Mouse (Mus musculus) lung, adult 2 months (tissue): ENCODE measurements at regions not wholly inside any gene's neighbourhood (a gene's known extent, or its start where the extent isn't known, plus 50 kb on each side); places are given as distances from the start of the nearest gene placed in this dataset.

Experiments used
- DNase-seq: peaks from one replicate; pipeline ENCODE4 v3.0.0; 2022
- H3K4me1 ChIP-seq: fragments of 200-500 bp; 2 replicates; pipeline ENCODE4 v1.6.1; 2011; ENCODE audit warnings: low read length; ENCODE audit not compliant: control insufficient read depth, insufficient read depth
- H3K4me3 ChIP-seq: fragments of 200-500 bp; replicated peaks from 2 replicates; pipeline ENCODE3; 2011; ENCODE audit warnings: low read depth, mild to moderate bottlenecking, control low read depth, low read length; ENCODE audit errors: extremely low read depth
- CTCF ChIP-seq: fragments of 200-500 bp; IDR thresholded peaks from 2 replicates; pipeline ENCODE4 v1.5.1; 2011; ENCODE audit warnings: mild to moderate bottlenecking, low read length, control low read depth; ENCODE audit not compliant: insufficient read depth
- POLR2A ChIP-seq: fragments of 200-500 bp; IDR thresholded peaks from 2 replicates; pipeline ENCODE4 v1.6.1; 2011; ENCODE audit warnings: low read depth, mild to moderate bottlenecking, control low read depth, low read length, borderline replicate concordance; ENCODE audit errors: extremely low read depth
- WGBS: fragments of 180-500 bp; shearing (Covaris S2); methylation state at CpG from one replicate; pipeline ENCODE4 v1.1.7; 2018; 5-methylcytosine and 5-hydroxymethylcytosine counted together

GRCm38 (mm10) chr1:57265012-57265760 lies 112.2 kb upstream of the 1700066M21Rik start:
- Histone ChIP-seq H3K4me1 (no peaks in the 10 kb centered on the region), H3K4me3 (no peak overlapping the region)
- TF ChIP-seq POLR2A (no peak), CTCF (no peak)
- WGBS, result 45% methylated on average over 12 of the region's 12 CpGs
- DNase-seq, result no peak

GRCm38 (mm10) chr1:57266695-57267094 lies 110.7 kb upstream of the 1700066M21Rik start:
- TF ChIP-seq CTCF, result no peak
- TF ChIP-seq POLR2A, result no peak
- Histone ChIP-seq H3K4me3 (no peak overlapping the region), H3K4me1 (no peaks in the 10 kb centered on the region)
- DNase-seq, result no peak
- WGBS, result 37% methylated on average over 4 of the region's 4 CpGs

- H3K4me3 ChIP-seq, result no peak overlapping the region
- WGBS, result 20% methylated on average over 2 of the region's 2 CpGs
- TF ChIP-seq CTCF (no peak), POLR2A (no peak)
- no peak for DNase-seq
- no peaks in the 10 kb centered on the region for H3K4me1 ChIP-seq
These were observed 109.6 kb upstream of the 1700066M21Rik start for GRCm38 (mm10) chr1:57267851-57268250.

- 34% methylated on average over 13 of the region's 13 CpGs for WGBS
- no peak for TF ChIP-seq POLR2A
- TF ChIP-seq CTCF, result 0 out of 2 replicates have a peak, but pooled peaks have one; percentile 24
- Histone ChIP-seq H3K4me3 (no peak overlapping the region), H3K4me1 (no peaks in the 10 kb centered on the region)
- DNase-seq, result peak; percentile 5
These were observed 107.6 kb upstream of the 1700066M21Rik start for GRCm38 (mm10) chr1:57269679-57270354.

GRCm38 (mm10) chr1:57272593-57272992 lies 104.8 kb upstream of the 1700066M21Rik start:
- H3K4me3 ChIP-seq, result no peak overlapping the region
- no peak for TF ChIP-seq POLR2A
- WGBS, result 69% methylated on average over 5 of the region's 5 CpGs
- no peaks in the 10 kb centered on the region for H3K4me1 ChIP-seq
- no peak for DNase-seq

GRCm38 (mm10) chr1:57281549-57281948 lies 95.9 kb upstream of the 1700066M21Rik start:
- no peaks in the 10 kb centered on the region for H3K4me1 ChIP-seq
- no peak for DNase-seq
- 92% methylated on average over 3 of the region's 3 CpGs for WGBS
- H3K4me3 ChIP-seq, result no peak overlapping the region
- TF ChIP-seq CTCF (no peak), POLR2A (no peak)

- TF ChIP-seq POLR2A (no peak), CTCF (no peak)
- DNase-seq, result no peak
- Histone ChIP-seq H3K4me1 (no peaks in the 10 kb centered on the region), H3K4me3 (no peak overlapping the region)
- 84% methylated on average over 1 of the region's 1 CpGs for WGBS
These were observed 81.2 kb upstream of the 1700066M21Rik start for GRCm38 (mm10) chr1:57296186-57296585.

GRCm38 (mm10) chr1:57298557-57298956 lies 78.9 kb upstream of the 1700066M21Rik start:
- Histone ChIP-seq H3K4me3 (no peak overlapping the region), H3K4me1 (no peaks in the 10 kb centered on the region)
- TF ChIP-seq CTCF, result no peak
- no peak for TF ChIP-seq POLR2A
- no peak for DNase-seq
- WGBS, result 61% methylated on average over 5 of the region's 5 CpGs

- Histone ChIP-seq H3K4me1 (no peaks in the 10 kb centered on the region), H3K4me3 (no peak overlapping the region)
- TF ChIP-seq CTCF (no peak), POLR2A (no peak)
- no peak for DNase-seq
- 57% methylated on average over 8 of the region's 8 CpGs for WGBS
These were observed 76.0 kb upstream of the 1700066M21Rik start for GRCm38 (mm10) chr1:57301260-57301979.
